Mouse (Mus musculus) limb, embryonic 14.5 days (tissue): ENCODE results near the gene Cela3a. TPM values are rescaled to one million over a fixed set of nuclear protein-coding genes. Genes with fewer than 3 reads are reported as not detected.

Experiments used
- ATAC-seq: fragments of 200-750 bp; cut with Nextera tagmentation; 2 replicates; pipeline ENCODE4 v1.8.0; 2017; ENCODE audit warnings: low read depth, moderate number of reproducible peaks, moderate TSS enrichment; ENCODE audit not compliant: low FRiP score
- DNase-seq: peaks from one replicate; pipeline ENCODE4 v3.0.0-alpha.2; 2015; ENCODE audit warnings: low spot score
- H3K27ac ChIP-seq: fragments of 300-500 bp; sonication (generic); replicated peaks from 2 replicates; pipeline ENCODE4 v1.5.1; 2014; ENCODE audit warnings: low read depth, mild to moderate bottlenecking, low read length, moderate library complexity, mixed read lengths
- H3K27me3 ChIP-seq: fragments of 300-500 bp; sonication (generic); 2 replicates; pipeline ENCODE4 v1.6.1; 2014; ENCODE audit warnings: low read length, mixed read lengths; ENCODE audit not compliant: control insufficient read depth, insufficient read depth
- H3K36me3 ChIP-seq: fragments of 300-500 bp; sonication (generic); 2 replicates; pipeline ENCODE4 v1.6.1; 2014; ENCODE audit warnings: mild to moderate bottlenecking, low read length, moderate library complexity, mixed read lengths; ENCODE audit not compliant: control insufficient read depth, insufficient read depth
- H3K4me1 ChIP-seq: fragments of 300-500 bp; sonication (generic); 2 replicates; pipeline ENCODE4 v1.6.1; 2014; ENCODE audit warnings: antibody characterized with exemption, low read length, mixed read lengths; ENCODE audit not compliant: control insufficient read depth, insufficient read depth
- H3K4me2 ChIP-seq: fragments of 300-500 bp; sonication (generic); replicated peaks from 2 replicates; pipeline ENCODE4 v1.6.1; 2014; ENCODE audit warnings: low read depth, mild to moderate bottlenecking, low read length, moderate library complexity; ENCODE audit not compliant: severe bottlenecking
- H3K4me3 ChIP-seq: fragments of 300-500 bp; sonication (generic); replicated peaks from 2 replicates; pipeline ENCODE4 v1.5.1; 2014; ENCODE audit warnings: low read length
- H3K9ac ChIP-seq: fragments of 300-500 bp; sonication (generic); 2 replicates; pipeline ENCODE4 v1.6.1; 2014; ENCODE audit warnings: mild to moderate bottlenecking, low read depth, low read length, moderate library complexity; ENCODE audit not compliant: severe bottlenecking
- H3K9me3 ChIP-seq: fragments of 300-500 bp; sonication (generic); 2 replicates; pipeline ENCODE4 v1.6.1; 2016; ENCODE audit warnings: low read length; ENCODE audit not compliant: control insufficient read depth
- POLR2A ChIP-seq: fragments of 200-500 bp; IDR thresholded peaks from 2 replicates; pipeline ENCODE4 v1.8.0; 2012; ENCODE audit warnings: inconsistent platforms, mild to moderate bottlenecking, moderate library complexity, borderline replicate concordance; ENCODE audit not compliant: insufficient read depth, insufficient read length; ENCODE audit errors: extremely low read depth
- WGBS: fragments of 180-500 bp; shearing (Covaris S2); extraction: QIAGEN DNeasy Blood & Tissue Kit; methylation state at CpG from one replicate; pipeline ENCODE4 v1.1.7; 2014; 5-methylcytosine and 5-hydroxymethylcytosine counted together
- polyA plus RNA-seq, 2 experiments: library from polyadenylated mRNA; depleted of rRNA in 1 of 2; stranded (reverse) in 1 of 2; unstranded in 1 of 2; fragments of >200 nt; fragmentation: Nextera tagmentation in 1 of 2; extraction: Ambion mirVana in 1 of 2; gene quantifications; 2 replicates each; pipeline versions ENCODE4 v1.2.1 to v1.2.3; 2012 to 2014

Gene Cela3a
- polyA plus RNA-seq, 2 experiments = not detected

DNA sequence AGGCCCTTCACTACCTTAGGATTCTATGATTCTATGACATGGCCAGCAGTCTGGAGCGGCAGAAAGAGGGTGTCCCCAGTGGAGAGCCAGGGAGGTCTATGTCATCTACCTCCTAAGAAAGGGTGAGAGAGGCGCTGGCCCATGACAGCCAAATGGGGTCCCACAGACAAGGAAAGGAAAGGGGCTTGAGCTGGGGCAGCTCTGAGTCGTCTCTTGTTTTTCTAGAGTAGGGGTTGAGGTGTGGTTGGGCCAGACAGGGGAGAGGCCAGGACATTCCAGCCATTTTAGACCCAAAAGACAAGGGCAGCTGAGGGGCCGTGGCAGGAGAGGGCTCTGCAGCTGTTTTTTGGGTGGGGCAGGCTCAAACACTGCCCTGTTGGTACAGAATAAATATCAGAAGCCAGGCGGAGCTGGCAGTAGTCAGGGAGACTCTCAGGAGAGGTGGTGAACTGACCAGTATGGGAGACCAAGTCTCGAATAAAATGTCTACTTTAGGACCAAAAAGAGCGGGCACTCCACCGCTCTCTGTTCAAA lies 43.7 kb upstream of the Cela3a start, which contains the start of gene 1700013G24Rik:
1700013G24Rik (plus strand) TSS at position 51 of the 534 bp plus-strand sequence.
- no peak for TF ChIP-seq POLR2A
- WGBS = 78% methylated on average over 8 of the region's 8 CpGs
- Histone ChIP-seq H3K27me3 (no peaks in the 10 kb centered on the region), H3K9ac (no peak within 1 kb of the TSS), H3K9me3 (no peaks in the 10 kb centered on the region), H3K36me3 (no peaks in the 10 kb centered on the region), H3K27ac (no peak within 1 kb of the TSS), H3K4me1 (peaks cover 4% of the 10 kb centered on the region), H3K4me3 (no peak within 1 kb of the TSS), H3K4me2 (no peak within 1 kb of the TSS)
- peak; percentile 12; the same call in 1 of the 2 replicates for ATAC-seq
- DNase-seq = no peak

DNA sequence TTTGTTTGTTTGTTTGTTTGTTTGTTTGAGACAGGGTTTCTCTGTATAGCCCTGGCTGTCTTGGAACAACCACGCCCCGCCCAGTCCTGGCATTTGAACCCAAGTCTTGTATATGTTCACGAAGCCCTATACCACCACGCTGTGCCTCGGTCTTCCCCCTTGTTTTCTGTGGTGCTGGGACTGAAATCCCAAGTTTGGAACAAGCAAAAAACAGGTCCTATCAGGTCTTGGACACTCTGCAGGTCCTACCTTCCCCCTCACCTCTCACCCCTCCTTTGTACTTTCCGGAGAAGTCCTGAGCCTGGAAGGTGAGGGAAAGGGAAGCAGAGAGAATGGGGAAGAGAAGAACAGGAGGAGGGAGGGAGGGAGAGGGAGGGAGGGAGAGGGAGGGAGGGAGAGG lies 42.6 kb upstream of the Cela3a start:
- Histone ChIP-seq H3K4me2 (no peak overlapping the region), H3K27me3 (no peaks in the 10 kb centered on the region), H3K36me3 (no peaks in the 10 kb centered on the region), H3K9ac (no peak overlapping the region), H3K9me3 (no peaks in the 10 kb centered on the region), H3K4me3 (no peak overlapping the region), H3K4me1 (peaks cover 9% of the 10 kb centered on the region), H3K27ac (no peak overlapping the region)
- DNase-seq (no peak), ATAC-seq (no peak)
- no peak for TF ChIP-seq POLR2A
- 90% methylated on average over 6 of the region's 6 CpGs for WGBS

DNA sequence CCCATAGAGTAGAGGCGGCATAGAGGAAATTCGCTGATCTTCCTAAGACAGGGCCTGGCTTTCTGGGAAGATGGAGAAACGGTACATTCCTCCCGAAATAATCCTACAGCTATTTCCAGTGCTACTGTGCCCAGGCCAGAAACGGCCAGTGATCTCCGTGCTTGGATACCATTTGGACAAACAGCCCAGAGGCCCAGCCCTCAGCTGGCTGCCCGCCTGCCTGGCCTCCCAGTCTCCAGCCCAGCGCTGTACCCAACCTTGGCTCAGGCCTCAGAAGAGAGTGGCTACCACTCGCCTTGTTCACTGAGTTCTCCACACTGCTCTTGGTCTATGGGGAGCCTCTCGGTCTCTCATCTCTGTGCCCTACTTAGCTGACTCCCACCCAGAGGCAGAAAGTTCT lies 40.1 kb upstream of the Cela3a start:
- Histone ChIP-seq H3K27me3 (no peaks in the 10 kb centered on the region), H3K4me1 (peaks cover 9% of the 10 kb centered on the region), H3K27ac (no peak overlapping the region), H3K9ac (no peak overlapping the region), H3K9me3 (no peaks in the 10 kb centered on the region), H3K4me3 (no peak overlapping the region), H3K4me2 (no peak overlapping the region), H3K36me3 (no peaks in the 10 kb centered on the region)
- no peak for ATAC-seq
- WGBS = 83% methylated on average over 10 of the region's 10 CpGs
- no peak for DNase-seq
- no peak for TF ChIP-seq POLR2A

DNA sequence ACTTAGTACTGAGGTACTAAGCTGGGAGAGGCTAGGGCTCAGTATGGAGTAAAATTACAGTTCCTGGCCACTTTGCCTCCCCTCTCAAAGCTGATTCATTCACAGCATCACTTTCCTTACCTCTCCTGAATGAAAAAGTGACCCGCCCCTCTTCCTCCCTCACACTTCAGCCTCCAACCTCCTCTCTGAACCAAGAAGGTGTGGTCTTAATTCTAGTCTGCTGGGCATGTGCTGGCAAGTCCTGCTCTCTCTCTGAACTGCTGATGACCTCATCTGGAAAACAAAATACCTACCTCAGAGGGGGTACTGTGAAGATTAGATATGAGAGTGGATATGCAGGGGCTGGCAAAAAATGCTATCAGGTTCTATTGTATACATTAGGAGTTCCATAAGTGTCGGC lies 39.5 kb upstream of the Cela3a start:
- no peak overlapping the region for H3K9ac ChIP-seq
- 62% methylated on average over 2 of the region's 2 CpGs for WGBS
- H3K4me2 ChIP-seq = no peak overlapping the region
- no peak for TF ChIP-seq POLR2A
- H3K4me1 ChIP-seq = peaks cover 9% of the 10 kb centered on the region
- no peak for ATAC-seq
- H3K27me3 ChIP-seq = no peaks in the 10 kb centered on the region
- no peak for DNase-seq
- no peaks in the 10 kb centered on the region for H3K36me3 ChIP-seq
- H3K9me3 ChIP-seq = no peaks in the 10 kb centered on the region
- H3K27ac ChIP-seq = no peak overlapping the region
- H3K4me3 ChIP-seq = no peak overlapping the region

DNA sequence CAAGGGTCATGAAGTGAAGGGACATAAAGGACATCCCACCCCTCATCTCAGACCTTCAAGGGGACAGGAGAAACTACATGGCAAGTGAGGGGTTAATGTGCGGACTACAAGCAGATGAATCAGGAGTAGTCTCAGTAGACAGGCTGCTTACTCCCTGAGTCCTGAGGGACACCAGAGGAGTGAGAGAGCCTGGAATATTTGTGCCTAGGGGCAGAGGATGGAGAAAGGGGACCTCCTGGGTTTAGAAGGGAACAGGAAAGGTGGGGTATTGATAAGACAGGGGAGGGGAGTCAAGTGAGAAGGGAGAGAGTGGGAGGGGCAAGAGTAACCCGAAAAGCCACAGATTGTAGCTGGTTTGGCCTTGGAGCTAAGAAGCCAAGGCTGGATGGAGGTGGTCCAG lies 39.0 kb upstream of the Cela3a start:
- Histone ChIP-seq H3K9ac (no peak overlapping the region), H3K4me3 (no peak overlapping the region), H3K27me3 (no peaks in the 10 kb centered on the region), H3K4me2 (no peak overlapping the region), H3K27ac (no peak overlapping the region; the same call in 1 of the 2 replicates), H3K9me3 (no peaks in the 10 kb centered on the region), H3K36me3 (no peaks in the 10 kb centered on the region), H3K4me1 (peaks cover 9% of the 10 kb centered on the region)
- no peak for ATAC-seq
- WGBS = 44% methylated on average over 2 of the region's 2 CpGs
- no peak for TF ChIP-seq POLR2A
- DNase-seq = no peak

DNA sequence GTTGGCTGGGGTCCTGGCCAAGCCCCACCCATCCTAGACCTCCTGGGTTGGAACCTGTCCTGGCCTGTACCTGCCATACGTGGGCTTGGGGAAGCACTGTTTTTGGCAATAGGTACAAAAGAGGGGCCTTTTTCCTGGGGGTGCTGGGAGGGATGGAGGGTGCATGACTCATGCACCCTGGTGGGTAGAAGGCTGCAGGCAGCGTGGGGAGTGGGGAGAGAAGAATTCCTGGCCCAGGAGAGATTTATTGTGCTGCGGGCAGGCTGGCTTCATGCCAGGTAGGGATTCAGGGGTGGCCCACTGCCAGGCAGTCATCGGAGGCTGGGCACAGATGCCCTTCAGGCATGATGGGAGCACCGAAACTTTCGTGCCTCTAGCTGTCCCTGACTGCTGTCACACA lies 38.6 kb upstream of the Cela3a start:
- H3K4me3 ChIP-seq = no peak overlapping the region
- no peaks in the 10 kb centered on the region for H3K9me3 ChIP-seq
- WGBS = 23% methylated on average over 6 of the region's 6 CpGs
- H3K27me3 ChIP-seq = no peaks in the 10 kb centered on the region
- no peaks in the 10 kb centered on the region for H3K36me3 ChIP-seq
- H3K4me2 ChIP-seq = no peak overlapping the region
- DNase-seq (no peak), ATAC-seq (no peak)
- no peak overlapping the region for H3K9ac ChIP-seq
- peaks cover 9% of the 10 kb centered on the region for H3K4me1 ChIP-seq
- no peak overlapping the region for H3K27ac ChIP-seq
- no peak for TF ChIP-seq POLR2A
